Mouse (Mus musculus): ENCODE data around the gene Miga1. TPM values are rescaled to one million over a fixed set of nuclear protein-coding genes. Genes with fewer than 3 reads are reported as not detected.
A peak's percentile ranks its signal among the peaks of the same experiment; 100 is the strongest.

Miga1 gene
- 18.7 and 19.1 TPM in 2 replicates for polyA plus RNA-seq (2016; fragmentation: Nextera tagmentation; extraction: Ambion mirVana)

GRCm38 (mm10) chr3:152339862-152340557, at the start of gene Miga1:
Gene Miga1 (minus strand): TSS chr3:152340407.
- WGBS = 4% methylated on average over 54 of the region's 54 CpGs
- H3K36me3 ChIP-seq (replicated peaks) = peaks cover 31% of the 10 kb centered on the region
- peak within 1 kb of the TSS; percentile 95 for H3K4me3 ChIP-seq
- H3K27ac ChIP-seq (replicated peaks) = peak within 1 kb of the TSS; percentile 91
- no peaks in the 10 kb centered on the region for H3K9me3 ChIP-seq
- no peaks in the 10 kb centered on the region for H3K27me3 ChIP-seq (replicated peaks; ENCODE audit: low read depth, poor library complexity, severe bottlenecking)
- peaks cover 10% of the 10 kb centered on the region for H3K4me1 ChIP-seq
- peak; percentile 86 for DNase-seq (ENCODE audit: low spot score)

- Histone ChIP-seq H3K4me1 (no peaks in the 10 kb centered on the region), H3K4me3 (no peak overlapping the region), H3K27me3 (replicated peaks; ENCODE audit: low read depth, poor library complexity, severe bottlenecking) (no peaks in the 10 kb centered on the region), H3K36me3 (replicated peaks) (peaks cover 84% of the 10 kb centered on the region), H3K27ac (replicated peaks) (no peak overlapping the region), H3K9me3 (no peaks in the 10 kb centered on the region)
- WGBS = 68% methylated on average over 11 of the region's 11 CpGs
- DNase-seq (ENCODE audit: low spot score) = no peak
These were observed 43.9 kb upstream of the Miga1 start for GRCm38 (mm10) chr3:152384106-152384505.

- 93% methylated on average over 4 of the region's 4 CpGs for WGBS
These were observed 35.9 kb upstream of the Miga1 start for GRCm38 (mm10) chr3:152376063-152376462.

GRCm38 (mm10) chr3:152364181-152364580, 24.0 kb upstream of the Miga1 start:
- no peak overlapping the region for H3K4me3 ChIP-seq
- no peak overlapping the region for H3K27ac ChIP-seq (replicated peaks)
- H3K36me3 ChIP-seq (replicated peaks) = peaks cover 96% of the 10 kb centered on the region
- no peak for DNase-seq (ENCODE audit: low spot score)
- WGBS = 93% methylated on average over 2 of the region's 2 CpGs
- no peaks in the 10 kb centered on the region for H3K9me3 ChIP-seq
- H3K27me3 ChIP-seq (replicated peaks; ENCODE audit: low read depth, poor library complexity, severe bottlenecking) = no peaks in the 10 kb centered on the region
- H3K4me1 ChIP-seq = no peaks in the 10 kb centered on the region

More at GRCm38 (mm10) chr3:152376063-152376462, 35.9 kb upstream of the Miga1 start:
- Histone ChIP-seq H3K9me3 (no peaks in the 10 kb centered on the region), H3K27me3 (replicated peaks; ENCODE audit: low read depth, poor library complexity, severe bottlenecking) (no peaks in the 10 kb centered on the region), H3K4me3 (no peak overlapping the region), H3K36me3 (replicated peaks) (peaks cover 96% of the 10 kb centered on the region), H3K4me1 (no peaks in the 10 kb centered on the region), H3K27ac (replicated peaks) (no peak overlapping the region)
- no peak for DNase-seq (ENCODE audit: low spot score)

- Histone ChIP-seq H3K27ac (replicated peaks) (no peak overlapping the region), H3K9me3 (no peaks in the 10 kb centered on the region), H3K27me3 (replicated peaks; ENCODE audit: low read depth, poor library complexity, severe bottlenecking) (no peaks in the 10 kb centered on the region), H3K4me1 (peaks cover 11% of the 10 kb centered on the region), H3K4me3 (no peak overlapping the region), H3K36me3 (replicated peaks) (peaks cover 61% of the 10 kb centered on the region)
- 88% methylated on average over 7 of the region's 7 CpGs for WGBS
- DNase-seq (ENCODE audit: low spot score) = no peak
These were observed 18.9 kb upstream of the Miga1 start for GRCm38 (mm10) chr3:152359151-152359550.

GRCm38 (mm10) chr3:152356751-152357150, 16.5 kb upstream of the Miga1 start:
- no peak overlapping the region for H3K27ac ChIP-seq (replicated peaks)
- no peak overlapping the region for H3K4me3 ChIP-seq
- peaks cover 11% of the 10 kb centered on the region for H3K4me1 ChIP-seq
- 84% methylated on average over 9 of the region's 9 CpGs for WGBS
- peaks cover 37% of the 10 kb centered on the region for H3K36me3 ChIP-seq (replicated peaks)
- DNase-seq (ENCODE audit: low spot score) = no peak
- H3K9me3 ChIP-seq = no peaks in the 10 kb centered on the region
- no peaks in the 10 kb centered on the region for H3K27me3 ChIP-seq (replicated peaks; ENCODE audit: low read depth, poor library complexity, severe bottlenecking)

- Histone ChIP-seq H3K27me3 (replicated peaks; ENCODE audit: low read depth, poor library complexity, severe bottlenecking) (no peaks in the 10 kb centered on the region), H3K27ac (replicated peaks) (no peak overlapping the region), H3K4me1 (peaks cover 23% of the 10 kb centered on the region), H3K4me3 (no peak overlapping the region), H3K36me3 (replicated peaks) (peaks cover 23% of the 10 kb centered on the region), H3K9me3 (no peaks in the 10 kb centered on the region)
- 64% methylated on average over 5 of the region's 5 CpGs for WGBS
- no peak for DNase-seq (ENCODE audit: low spot score)
These were observed 15.2 kb upstream of the Miga1 start for GRCm38 (mm10) chr3:152355361-152355760.

- H3K4me1 ChIP-seq = peaks cover 28% of the 10 kb centered on the region
- WGBS = 87% methylated on average over 10 of the region's 10 CpGs
- H3K27me3 ChIP-seq (replicated peaks; ENCODE audit: low read depth, poor library complexity, severe bottlenecking) = no peaks in the 10 kb centered on the region
- H3K27ac ChIP-seq (replicated peaks) = no peak overlapping the region
- no peak for DNase-seq (ENCODE audit: low spot score)
- no peaks in the 10 kb centered on the region for H3K9me3 ChIP-seq
- H3K4me3 ChIP-seq = no peak overlapping the region
- H3K36me3 ChIP-seq (replicated peaks) = peaks cover 15% of the 10 kb centered on the region
These were observed 13.4 kb upstream of the Miga1 start for GRCm38 (mm10) chr3:152353434-152354177.

GRCm38 (mm10) chr3:152352289-152352688, 12.1 kb upstream of the Miga1 start:
- Histone ChIP-seq H3K9me3 (no peaks in the 10 kb centered on the region), H3K36me3 (replicated peaks) (peaks cover 14% of the 10 kb centered on the region), H3K27me3 (replicated peaks; ENCODE audit: low read depth, poor library complexity, severe bottlenecking) (no peaks in the 10 kb centered on the region), H3K4me3 (no peak overlapping the region), H3K27ac (replicated peaks) (no peak overlapping the region), H3K4me1 (peaks cover 31% of the 10 kb centered on the region)
- no peak for DNase-seq (ENCODE audit: low spot score)
- WGBS = 88% methylated on average over 4 of the region's 4 CpGs

GRCm38 (mm10) chr3:152350966-152351365, 10.8 kb upstream of the Miga1 start:
- no peak for DNase-seq (ENCODE audit: low spot score)
- no peak overlapping the region for H3K4me3 ChIP-seq
- H3K36me3 ChIP-seq (replicated peaks) = peaks cover 9% of the 10 kb centered on the region
- H3K4me1 ChIP-seq = peaks cover 33% of the 10 kb centered on the region
- 91% methylated on average over 5 of the region's 5 CpGs for WGBS
- no peak overlapping the region for H3K27ac ChIP-seq (replicated peaks)
- no peaks in the 10 kb centered on the region for H3K9me3 ChIP-seq
- H3K27me3 ChIP-seq (replicated peaks; ENCODE audit: low read depth, poor library complexity, severe bottlenecking) = no peaks in the 10 kb centered on the region

- no peak for DNase-seq (ENCODE audit: low spot score)
- Histone ChIP-seq H3K4me3 (no peak overlapping the region), H3K4me1 (peaks cover 31% of the 10 kb centered on the region), H3K9me3 (no peaks in the 10 kb centered on the region), H3K27ac (replicated peaks) (no peak overlapping the region), H3K36me3 (replicated peaks) (peaks cover 9% of the 10 kb centered on the region), H3K27me3 (replicated peaks; ENCODE audit: low read depth, poor library complexity, severe bottlenecking) (no peaks in the 10 kb centered on the region)
- whole genome bisulfite sequencing = 88% methylated on average over 3 of the region's 3 CpGs
These were observed 10.2 kb upstream of the Miga1 start for GRCm38 (mm10) chr3:152350431-152350830.

- Histone ChIP-seq H3K27me3 (replicated peaks; ENCODE audit: low read depth, poor library complexity, severe bottlenecking) (no peaks in the 10 kb centered on the region), H3K4me3 (no peak overlapping the region), H3K36me3 (replicated peaks) (peaks cover 9% of the 10 kb centered on the region), H3K4me1 (peaks cover 28% of the 10 kb centered on the region), H3K27ac (replicated peaks) (no peak overlapping the region), H3K9me3 (no peaks in the 10 kb centered on the region)
- DNase-seq (ENCODE audit: low spot score) = no peak
- WGBS = 91% methylated on average over 10 of the region's 10 CpGs
These were observed 8.0 kb upstream of the Miga1 start for GRCm38 (mm10) chr3:152348011-152348830.

Measured in embryonic facial prominence, embryonic 10.5 days (tissue).